Mouse (Mus musculus): ENCODE measurements around the gene Kpna6.

DNA sequence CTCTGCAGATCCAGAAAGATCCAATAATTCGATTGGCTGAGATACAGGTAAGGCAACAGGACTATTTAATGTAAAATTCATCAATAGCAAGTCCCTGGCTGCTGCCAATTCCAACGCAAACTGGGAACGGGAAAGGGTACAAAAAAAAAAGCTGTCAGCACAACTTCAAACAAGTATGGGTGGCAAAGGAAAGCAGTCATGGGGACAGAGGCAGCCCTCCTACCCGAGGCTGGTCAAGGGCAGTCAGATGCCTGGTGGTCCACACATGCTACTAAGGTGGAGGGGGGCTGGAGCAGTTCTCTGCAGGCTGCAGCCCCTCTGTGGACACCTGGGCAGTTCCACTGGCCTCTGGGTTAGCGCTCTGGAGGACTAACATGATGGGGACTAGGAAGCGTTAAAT, 46.5 kb downstream of the Kpna6 start:
- TF ChIP-seq GATA1 (IDR thresholded peaks at IDR 0.05; ENCODE audit: borderline replicate concordance, low read length) (no peak), FLI1 (IDR thresholded peaks at IDR 0.05; ENCODE audit: low read length) (no peak)

All from megakaryocyte, embryonic 14.5 days (primary cell).